Mouse (Mus musculus): ENCODE data around the gene Lmx1a. TPM values are rescaled to one million over a fixed set of nuclear protein-coding genes. Genes with fewer than 3 reads are reported as not detected.

The Lmx1a gene
- polyA plus RNA-seq, 1 experiment from 2014 or later, result 2.2 TPM

- no peaks in the 10 kb centered on the region; the same call in 1 of the 2 replicates for H3K9me3 ChIP-seq
- no peaks in the 10 kb centered on the region for H3K36me3 ChIP-seq
- H3K27me3 ChIP-seq (ENCODE audit: insufficient read depth, poor library complexity, severe bottlenecking), result peaks cover 81% of the 10 kb centered on the region
- H3K4me1 ChIP-seq, result peaks cover 21% of the 10 kb centered on the region
- DNase-seq (ENCODE audit: low spot score), result peak; percentile 77
- peak overlapping the region; percentile 65 for H3K4me3 ChIP-seq
- under 1% methylated on average over 97 of the region's 98 CpGs for WGBS
- 0 out of 2 replicates have a peak overlapping the region, but pooled peaks have one; percentile 29 for H3K27ac ChIP-seq
These were observed 448 bp upstream of the Lmx1a start for GRCm38 (mm10) chr1:167688347-167689231.

GRCm38 (mm10) chr1:167689262-167690137, 463 bp downstream of the Lmx1a start:
- no peaks in the 10 kb centered on the region for H3K36me3 ChIP-seq
- peaks cover 21% of the 10 kb centered on the region for H3K4me1 ChIP-seq
- peak overlapping the region; percentile 65 for H3K4me3 ChIP-seq
- H3K27ac ChIP-seq, result no peak overlapping the region
- DNase-seq (ENCODE audit: low spot score), result peak; percentile 76
- H3K9me3 ChIP-seq, result no peaks in the 10 kb centered on the region; the same call in 1 of the 2 replicates
- peaks cover 90% of the 10 kb centered on the region for H3K27me3 ChIP-seq (ENCODE audit: insufficient read depth, poor library complexity, severe bottlenecking)
- 2% methylated on average over 36 of the region's 36 CpGs for WGBS

DNA sequence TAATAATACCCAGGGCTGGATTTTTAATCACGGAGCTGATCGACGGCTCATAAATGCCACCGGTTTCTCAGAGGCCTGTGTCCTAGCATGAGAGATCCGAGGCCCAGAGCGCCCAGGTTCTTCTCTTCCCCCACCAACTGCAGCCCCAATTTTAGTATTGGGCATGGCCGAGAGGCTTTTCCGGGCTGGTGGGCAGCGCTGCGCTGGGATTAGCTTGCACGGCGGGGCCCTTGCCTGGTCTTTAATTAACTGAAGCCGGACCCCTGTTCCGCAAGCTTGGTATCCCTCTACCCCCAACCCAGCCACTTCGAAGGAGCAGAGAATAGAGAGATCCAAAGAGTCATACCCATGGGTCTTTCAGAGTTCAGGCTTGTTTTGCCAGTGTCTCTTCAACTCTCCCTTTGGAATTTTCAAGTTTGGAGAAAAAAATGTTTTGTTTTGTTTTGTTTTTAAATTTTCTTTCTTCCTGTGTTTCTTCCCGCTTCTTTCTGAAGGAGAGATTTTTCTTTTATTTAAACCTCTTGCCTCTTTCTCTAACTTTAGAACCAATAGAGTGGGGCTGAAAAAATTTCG, 1.2 kb downstream of the Lmx1a start:
- DNase-seq (ENCODE audit: low spot score), result peak; percentile 70
- H3K36me3 ChIP-seq, result no peaks in the 10 kb centered on the region
- H3K4me3 ChIP-seq, result no peak overlapping the region
- H3K9me3 ChIP-seq, result no peaks in the 10 kb centered on the region
- peaks cover 97% of the 10 kb centered on the region for H3K27me3 ChIP-seq (ENCODE audit: insufficient read depth, poor library complexity, severe bottlenecking)
- H3K27ac ChIP-seq, result no peak overlapping the region
- peaks cover 21% of the 10 kb centered on the region for H3K4me1 ChIP-seq
- 2% methylated on average over 17 of the region's 17 CpGs for WGBS

DNA sequence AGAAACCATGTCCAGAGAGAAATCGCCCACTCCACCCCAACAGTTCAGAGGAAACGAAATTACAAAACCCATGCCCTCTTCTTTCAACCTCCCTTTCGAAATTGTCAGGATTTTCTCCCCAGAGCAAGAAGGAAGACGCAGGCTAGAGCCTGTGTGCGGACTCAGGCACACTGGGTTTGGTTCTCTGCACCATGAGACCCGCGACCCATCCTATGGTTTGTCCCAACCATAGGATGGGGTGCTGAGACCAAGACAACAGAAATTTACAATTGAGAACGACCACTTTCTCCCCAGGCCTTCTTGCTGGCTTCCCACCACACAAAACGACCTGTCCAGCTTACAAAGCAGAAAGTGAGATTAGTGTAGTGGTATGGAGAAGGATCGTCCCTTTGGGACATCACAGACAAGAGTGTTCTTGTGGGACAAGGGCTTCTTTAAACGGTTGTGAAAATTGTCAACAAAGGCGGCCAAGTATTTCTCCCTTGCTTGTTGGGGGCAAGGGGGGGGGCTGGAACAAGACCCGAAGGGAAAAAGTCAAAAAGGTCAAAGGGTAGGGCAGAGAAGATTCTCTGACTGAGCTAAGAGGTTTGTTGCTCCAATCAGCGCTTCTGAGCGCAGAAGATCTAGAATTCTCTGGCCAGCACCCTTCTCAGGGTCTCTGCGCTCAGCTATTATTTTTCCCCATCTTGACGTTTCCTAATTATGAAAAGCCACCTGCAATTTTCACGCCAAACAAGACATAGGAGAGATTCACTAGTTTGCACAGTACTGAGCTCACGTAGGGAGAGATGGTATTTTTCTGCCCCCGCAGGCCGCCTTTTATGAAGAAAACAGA, 1.9 kb downstream of the Lmx1a start:
- Histone ChIP-seq H3K4me3 (no peak overlapping the region), H3K4me1 (peaks cover 21% of the 10 kb centered on the region)
- 4% methylated on average over 21 of the region's 21 CpGs for WGBS

DNA sequence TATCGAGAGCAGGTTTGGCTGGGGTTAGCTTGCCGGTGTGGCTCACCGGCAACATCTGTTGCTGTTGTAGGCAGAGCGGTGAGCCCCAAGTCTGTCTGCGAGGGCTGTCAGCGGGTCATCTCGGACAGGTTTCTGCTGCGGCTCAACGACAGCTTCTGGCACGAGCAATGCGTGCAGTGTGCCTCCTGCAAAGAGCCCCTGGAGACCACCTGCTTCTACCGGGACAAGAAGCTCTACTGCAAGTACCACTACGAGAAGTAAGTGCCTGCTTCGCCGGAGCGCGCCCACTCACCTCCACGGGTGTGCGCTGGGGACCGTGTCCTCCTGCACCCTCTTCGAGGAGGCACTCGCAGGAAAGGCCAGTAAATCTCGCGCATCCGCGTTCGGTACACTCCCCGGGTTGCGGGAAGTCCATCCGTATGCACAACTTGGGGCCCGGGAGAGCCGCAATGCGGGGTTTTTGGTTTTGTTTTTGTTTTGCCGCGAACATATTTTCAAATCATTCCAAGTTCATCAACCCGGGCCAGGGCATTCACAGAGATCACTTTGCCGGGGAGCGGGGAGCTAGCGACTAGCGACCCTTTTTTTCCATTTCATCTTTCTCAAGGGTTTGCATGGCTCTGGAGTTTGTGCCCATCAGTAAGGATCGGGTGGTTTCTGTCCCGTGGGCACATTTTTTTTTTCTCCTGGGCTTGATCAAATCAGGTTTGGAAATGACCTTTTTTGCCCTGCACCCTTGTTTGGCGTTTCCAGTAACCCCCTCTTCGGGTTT, 3.1 kb downstream of the Lmx1a start:
- DNase-seq (ENCODE audit: low spot score), result peak; percentile 74
- Histone ChIP-seq H3K4me1 (peaks cover 21% of the 10 kb centered on the region), H3K27ac (no peak overlapping the region), H3K27me3 (ENCODE audit: insufficient read depth, poor library complexity, severe bottlenecking) (peaks cover 99% of the 10 kb centered on the region), H3K4me3 (peak overlapping the region; percentile 49), H3K9me3 (no peaks in the 10 kb centered on the region), H3K36me3 (no peaks in the 10 kb centered on the region)
- under 1% methylated on average over 44 of the region's 44 CpGs for WGBS

More for the DNA sequence above, 1.9 kb downstream of the Lmx1a start:
- Histone ChIP-seq H3K36me3 (no peaks in the 10 kb centered on the region), H3K27ac (no peak overlapping the region), H3K9me3 (no peaks in the 10 kb centered on the region), H3K27me3 (ENCODE audit: insufficient read depth, poor library complexity, severe bottlenecking) (peaks cover 100% of the 10 kb centered on the region)
- DNase-seq (ENCODE audit: low spot score), result peak; percentile 68

- Histone ChIP-seq H3K27ac (no peak overlapping the region), H3K36me3 (no peaks in the 10 kb centered on the region), H3K27me3 (ENCODE audit: insufficient read depth, poor library complexity, severe bottlenecking) (peaks cover 94% of the 10 kb centered on the region), H3K4me1 (peaks cover 21% of the 10 kb centered on the region), H3K4me3 (no peak overlapping the region), H3K9me3 (no peaks in the 10 kb centered on the region)
- under 1% methylated on average over 7 of the region's 7 CpGs for WGBS
- DNase-seq (ENCODE audit: low spot score), result no peak
These were observed 3.6 kb downstream of the Lmx1a start for GRCm38 (mm10) chr1:167692683-167693045.

DNA sequence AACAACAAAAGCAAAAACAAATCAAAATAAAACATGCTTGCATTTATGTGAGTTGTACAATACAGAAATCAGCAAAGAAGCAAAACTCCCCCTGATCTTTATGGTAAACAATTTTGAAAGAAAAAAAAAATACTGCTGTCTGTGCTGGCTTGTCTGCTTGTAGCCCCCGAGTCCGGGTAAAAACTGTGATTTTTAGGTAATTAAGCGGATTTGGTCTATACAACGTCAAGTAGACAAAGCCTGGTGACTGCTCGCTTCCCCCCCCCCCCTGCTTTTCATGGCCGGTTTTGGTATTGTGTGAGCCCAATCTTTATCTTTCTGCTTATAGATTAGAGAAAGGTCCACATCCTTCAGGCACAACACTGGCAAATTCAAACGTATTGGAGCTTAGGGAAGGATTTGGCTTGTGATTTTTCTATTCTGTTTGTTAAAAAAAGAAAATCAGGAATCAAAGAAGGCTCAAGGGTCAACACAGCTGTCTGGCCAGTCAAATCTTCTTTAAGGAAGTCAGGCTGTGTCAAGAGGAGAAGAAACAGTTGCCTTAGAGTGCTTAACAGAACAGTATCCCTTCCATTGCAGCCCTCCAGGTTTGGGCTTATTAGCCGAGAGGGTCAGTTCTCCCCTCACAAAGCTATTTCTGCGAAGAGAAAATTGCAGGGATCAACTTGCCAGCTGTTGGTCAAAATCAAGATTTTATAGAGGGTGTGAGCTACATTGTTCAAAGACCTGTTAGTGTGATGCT, 4.6 kb downstream of the Lmx1a start:
- DNase-seq (ENCODE audit: low spot score), result no peak
- no peak overlapping the region for H3K4me3 ChIP-seq
- WGBS, result 3% methylated on average over 9 of the region's 9 CpGs

GRCm38 (mm10) chr1:167694731-167695130, 5.7 kb downstream of the Lmx1a start:
- H3K9me3 ChIP-seq, result no peaks in the 10 kb centered on the region
- no peak overlapping the region for H3K27ac ChIP-seq
- no peak for DNase-seq (ENCODE audit: low spot score)
- no peak overlapping the region for H3K4me3 ChIP-seq
- peaks cover 7% of the 10 kb centered on the region for H3K4me1 ChIP-seq
- peaks cover 89% of the 10 kb centered on the region for H3K27me3 ChIP-seq (ENCODE audit: insufficient read depth, poor library complexity, severe bottlenecking)
- WGBS, result 19% methylated on average over 3 of the region's 3 CpGs
- H3K36me3 ChIP-seq, result no peaks in the 10 kb centered on the region

More for the DNA sequence above, 4.6 kb downstream of the Lmx1a start:
- Histone ChIP-seq H3K9me3 (no peaks in the 10 kb centered on the region), H3K36me3 (no peaks in the 10 kb centered on the region), H3K27ac (no peak overlapping the region), H3K27me3 (ENCODE audit: insufficient read depth, poor library complexity, severe bottlenecking) (peaks cover 89% of the 10 kb centered on the region), H3K4me1 (peaks cover 16% of the 10 kb centered on the region)

GRCm38 (mm10) chr1:167695910-167696459, 6.9 kb downstream of the Lmx1a start:
- 45% methylated on average over 11 of the region's 11 CpGs for WGBS
- DNase-seq (ENCODE audit: low spot score), result peak; percentile 55
- peaks cover 89% of the 10 kb centered on the region for H3K27me3 ChIP-seq (ENCODE audit: insufficient read depth, poor library complexity, severe bottlenecking)
- H3K4me3 ChIP-seq, result no peak overlapping the region
- H3K36me3 ChIP-seq, result no peaks in the 10 kb centered on the region
- H3K9me3 ChIP-seq, result no peaks in the 10 kb centered on the region
- peaks cover 7% of the 10 kb centered on the region for H3K4me1 ChIP-seq
- no peak overlapping the region for H3K27ac ChIP-seq

- peak; percentile 61 for DNase-seq (ENCODE audit: low spot score)
- Histone ChIP-seq H3K36me3 (no peaks in the 10 kb centered on the region), H3K27me3 (ENCODE audit: insufficient read depth, poor library complexity, severe bottlenecking) (peaks cover 56% of the 10 kb centered on the region), H3K9me3 (no peaks in the 10 kb centered on the region), H3K27ac (no peak overlapping the region), H3K4me1 (no peaks in the 10 kb centered on the region), H3K4me3 (no peak overlapping the region)
- WGBS, result 57% methylated on average over 6 of the region's 6 CpGs
These were observed 10.7 kb downstream of the Lmx1a start for GRCm38 (mm10) chr1:167699706-167700105.

- H3K4me1 ChIP-seq, result no peaks in the 10 kb centered on the region
- DNase-seq (ENCODE audit: low spot score), result peak; percentile 57
- no peak overlapping the region for H3K27ac ChIP-seq
- H3K36me3 ChIP-seq, result no peaks in the 10 kb centered on the region
- no peak overlapping the region for H3K4me3 ChIP-seq
- WGBS, result 16% methylated on average over 7 of the region's 7 CpGs
- H3K9me3 ChIP-seq, result no peaks in the 10 kb centered on the region
- H3K27me3 ChIP-seq (ENCODE audit: insufficient read depth, poor library complexity, severe bottlenecking), result peaks cover 51% of the 10 kb centered on the region
These were observed 11.2 kb downstream of the Lmx1a start for GRCm38 (mm10) chr1:167700221-167700620.
